Mouse (Mus musculus) lung, postnatal 0 days (tissue): ENCODE results near the gene Exosc2. TPM values are rescaled to one million over a fixed set of nuclear protein-coding genes. Genes with fewer than 3 reads are reported as not detected.

ENCODE experiments used
- ATAC-seq: fragments of 200-750 bp; cut with Nextera tagmentation; 2 replicates; pipeline ENCODE4 v1.8.0; 2017; ENCODE audit warnings: moderate library complexity
- DNase-seq: peaks from one replicate; pipeline ENCODE4 v3.0.0-alpha.2; 2016; ENCODE audit warnings: low spot score
- H3K27ac ChIP-seq: fragments of 300-500 bp; sonication (generic); 2 replicates; pipeline ENCODE4 v1.5.1; 2014; ENCODE audit warnings: antibody characterized with exemption, mild to moderate bottlenecking, low read length, mixed read lengths
- H3K27me3 ChIP-seq: fragments of 300-500 bp; sonication (generic); replicated peaks from 2 replicates; pipeline ENCODE4 v1.6.1; 2014; ENCODE audit warnings: low read length, mixed read lengths; ENCODE audit not compliant: insufficient read depth
- H3K36me3 ChIP-seq: fragments of 300-500 bp; sonication (generic); 2 replicates; pipeline ENCODE4 v1.6.1; 2014; ENCODE audit warnings: low read length, mixed read lengths; ENCODE audit not compliant: insufficient read depth
- H3K4me1 ChIP-seq: fragments of 300-500 bp; sonication (generic); 2 replicates; pipeline ENCODE4 v1.6.1; 2014; ENCODE audit warnings: antibody characterized with exemption, low read depth, low read length, mixed read lengths; ENCODE audit not compliant: insufficient read depth
- H3K4me2 ChIP-seq: fragments of 300-500 bp; sonication (generic); replicated peaks from 2 replicates; pipeline ENCODE4 v1.6.1; 2014; ENCODE audit warnings: low read depth, mild to moderate bottlenecking, low read length, moderate library complexity, mixed read lengths
- H3K4me3 ChIP-seq: fragments of 300-500 bp; sonication (generic); 2 replicates; pipeline ENCODE4 v1.5.1; 2014; ENCODE audit warnings: low read depth, low read length
- H3K9ac ChIP-seq: fragments of 300-500 bp; sonication (generic); replicated peaks from 2 replicates; pipeline ENCODE4 v1.6.1; 2014; ENCODE audit warnings: low read depth, mild to moderate bottlenecking
- H3K9me3 ChIP-seq: fragments of 300-500 bp; sonication (generic); 2 replicates; pipeline ENCODE4 v1.6.1; 2016; ENCODE audit warnings: low read length, mixed read lengths
- CTCF ChIP-seq: IDR thresholded peaks from 2 replicates; pipeline ENCODE4 v1.5.1; 2016; ENCODE audit warnings: antibody characterized with exemption, mild to moderate bottlenecking
- EP300 ChIP-seq: IDR thresholded peaks from 2 replicates; pipeline ENCODE4 v1.6.1; 2016; ENCODE audit warnings: antibody characterized with exemption, mild to moderate bottlenecking, control low read depth
- WGBS: fragments of 180-500 bp; shearing (Covaris S2); extraction: QIAGEN DNeasy Blood & Tissue Kit; methylation state at CpG from one replicate; pipeline ENCODE4 v1.1.7; 2014; 5-methylcytosine and 5-hydroxymethylcytosine counted together
- polyA plus RNA-seq: library from polyadenylated mRNA; unstranded; fragments of >200 nt; fragmentation: Nextera tagmentation; extraction: Ambion mirVana; gene quantifications from 2 replicates; pipeline ENCODE4 v1.2.1, GENCODE M21; 2015

The Exosc2 gene
- polyA plus RNA-seq, 1 experiment from 2014 or later: 17.7 TPM

DNA sequence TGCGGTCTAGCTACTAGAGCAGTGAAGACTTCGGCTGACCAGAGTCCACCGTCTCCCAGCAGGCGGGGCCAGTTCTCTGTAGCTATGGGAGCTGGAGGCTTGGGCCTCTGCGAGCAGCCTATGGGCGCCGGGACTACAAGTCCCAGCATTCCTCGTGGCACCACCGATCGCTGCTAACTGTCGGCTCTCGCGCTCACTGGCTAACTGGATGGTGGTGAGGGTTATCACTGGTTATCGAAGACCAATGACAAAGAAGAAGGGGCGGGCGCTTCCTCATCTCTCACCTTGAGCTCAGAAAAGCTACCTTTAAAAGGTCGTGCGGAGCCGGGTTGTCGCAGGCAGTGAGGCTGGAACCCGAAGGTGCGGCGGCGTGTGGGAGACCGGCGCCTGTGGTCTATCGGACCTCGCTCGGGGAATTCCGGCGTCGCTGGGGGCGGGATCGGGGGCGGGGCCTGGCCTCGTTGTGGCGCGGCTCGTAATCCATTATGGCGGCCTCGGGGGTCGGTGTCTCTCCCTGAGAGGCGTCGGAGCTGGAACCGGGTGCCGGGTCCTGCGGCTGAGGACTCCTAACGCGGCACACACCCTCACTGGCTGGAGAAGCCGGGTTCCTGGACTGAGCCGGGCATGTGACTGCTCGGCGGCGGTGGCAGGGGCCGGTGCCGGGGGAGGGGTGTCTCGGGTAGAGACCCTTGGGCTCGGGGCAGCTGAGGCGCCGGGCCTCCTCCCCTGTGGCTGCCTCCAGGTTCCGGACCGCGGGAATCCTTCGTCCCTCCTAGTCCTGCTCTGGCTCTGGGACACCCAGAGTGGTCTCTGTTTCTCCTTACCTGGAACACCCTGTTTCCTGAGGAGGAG is 17.8 kb downstream of the Exosc2 start, which contains the start of gene Abl1:
Abl1 (plus strand) TSS at position 303 of the 852 bp plus-strand sequence.
- Histone ChIP-seq H3K4me2 (peak within 1 kb of the TSS; percentile 92), H3K4me3 (peak within 1 kb of the TSS; percentile 94), H3K27me3 (no peaks in the 10 kb centered on the region), H3K9ac (peak within 1 kb of the TSS; percentile 95), H3K27ac (peak within 1 kb of the TSS; percentile 94), H3K36me3 (no peaks in the 10 kb centered on the region), H3K4me1 (peaks cover 3% of the 10 kb centered on the region; the same call in 1 of the 2 replicates), H3K9me3 (no peaks in the 10 kb centered on the region)
- peak; percentile 47; the same call in 1 of the 2 replicates for TF ChIP-seq EP300
- TF ChIP-seq CTCF: peak; percentile 65
- WGBS: under 1% methylated on average over 63 of the region's 64 CpGs
- ATAC-seq: peak; percentile 99
- peak; percentile 99 for DNase-seq

DNA sequence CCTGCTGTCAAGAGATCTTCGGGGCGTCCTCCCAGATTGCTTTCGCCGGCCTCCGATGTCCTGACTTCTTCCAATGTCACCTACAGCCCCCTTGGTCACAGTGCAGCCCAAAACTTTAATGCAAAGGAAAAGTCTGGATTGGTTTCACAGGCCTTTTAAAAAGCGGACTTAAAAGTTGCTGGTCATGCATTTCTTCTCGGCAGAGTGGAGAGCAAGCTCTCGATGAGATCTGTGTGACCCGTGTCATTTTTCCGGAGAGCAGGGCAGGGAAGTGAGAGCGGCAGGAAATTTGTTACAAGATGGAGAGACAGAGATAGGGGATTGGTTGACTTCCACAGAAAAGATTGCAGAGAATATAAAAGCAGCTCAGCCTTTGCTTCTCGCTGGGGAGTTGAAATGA is 18.5 kb downstream of the Exosc2 start:
- under 1% methylated on average over 12 of the region's 12 CpGs for WGBS
- DNase-seq: peak; percentile 45
- Histone ChIP-seq H3K36me3 (no peaks in the 10 kb centered on the region), H3K27me3 (no peaks in the 10 kb centered on the region), H3K27ac (peak overlapping the region; percentile 94), H3K9ac (peak overlapping the region; percentile 95), H3K4me3 (peak overlapping the region; percentile 94), H3K4me1 (peaks cover 3% of the 10 kb centered on the region; the same call in 1 of the 2 replicates), H3K9me3 (no peaks in the 10 kb centered on the region), H3K4me2 (peak overlapping the region; percentile 92)
- no peak for TF ChIP-seq CTCF
- ATAC-seq: no peak

DNA sequence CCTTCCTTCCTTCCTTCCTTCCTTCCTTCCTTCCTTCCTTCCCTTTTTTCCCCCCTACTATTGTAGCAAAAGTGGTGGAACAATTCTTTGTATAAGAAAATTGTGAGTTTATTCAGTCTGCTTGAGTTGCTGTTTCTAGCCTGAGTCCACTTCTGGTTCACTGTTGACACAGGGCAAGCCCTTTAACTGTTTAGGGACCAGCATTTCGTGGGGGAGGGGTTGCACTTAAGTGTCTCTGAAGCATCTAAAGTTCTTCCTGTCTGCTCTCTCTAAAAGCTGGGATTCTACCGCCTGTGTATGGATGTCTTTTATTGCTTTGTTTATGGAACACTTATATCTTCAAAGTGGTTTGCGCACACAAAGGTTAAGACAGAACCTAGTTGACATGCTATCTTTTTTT is 19.5 kb downstream of the Exosc2 start:
- Histone ChIP-seq H3K9ac (0 out of 2 replicates have a peak overlapping the region, but pooled peaks have one; percentile 95), H3K4me1 (peaks cover 3% of the 10 kb centered on the region; the same call in 1 of the 2 replicates), H3K9me3 (no peaks in the 10 kb centered on the region), H3K27me3 (no peaks in the 10 kb centered on the region), H3K27ac (peak overlapping the region; percentile 94; the same call in 1 of the 2 replicates), H3K4me2 (peak overlapping the region; percentile 92), H3K4me3 (peak overlapping the region; percentile 94), H3K36me3 (no peaks in the 10 kb centered on the region)
- WGBS: 19% methylated on average over 3 of the region's 3 CpGs
- ATAC-seq (no peak), DNase-seq (peak; percentile 55)
- no peak for TF ChIP-seq EP300
- no peak for TF ChIP-seq CTCF

DNA sequence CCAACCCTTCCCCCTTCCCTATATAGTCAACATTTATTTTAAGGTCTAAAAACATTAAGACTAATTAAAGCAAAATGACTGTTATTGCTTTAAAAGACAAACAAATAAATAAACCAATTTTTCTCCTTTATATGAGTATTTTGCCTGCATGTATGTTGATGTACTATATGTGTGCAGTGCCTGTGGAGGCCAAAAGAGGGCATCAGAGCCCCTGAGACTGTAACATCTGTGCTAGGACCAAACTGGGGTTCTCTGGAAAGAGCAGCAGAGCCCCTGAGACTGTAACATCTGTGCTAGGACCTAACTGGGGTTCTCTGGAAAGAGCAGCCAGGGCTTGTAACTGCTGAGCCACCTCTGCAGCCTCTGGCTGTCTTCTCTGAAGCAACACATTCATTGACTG is 27.7 kb downstream of the Exosc2 start:
- no peak for ATAC-seq
- H3K4me3 ChIP-seq: no peak overlapping the region
- DNase-seq: peak; percentile 30
- no peaks in the 10 kb centered on the region for H3K36me3 ChIP-seq
- no peak overlapping the region for H3K4me2 ChIP-seq
- H3K4me1 ChIP-seq: no peaks in the 10 kb centered on the region
- TF ChIP-seq CTCF (peak; percentile 61), EP300 (no peak)
- H3K27ac ChIP-seq: no peak overlapping the region
- no peaks in the 10 kb centered on the region for H3K27me3 ChIP-seq
- H3K9me3 ChIP-seq: no peaks in the 10 kb centered on the region
- no peak overlapping the region for H3K9ac ChIP-seq

DNA sequence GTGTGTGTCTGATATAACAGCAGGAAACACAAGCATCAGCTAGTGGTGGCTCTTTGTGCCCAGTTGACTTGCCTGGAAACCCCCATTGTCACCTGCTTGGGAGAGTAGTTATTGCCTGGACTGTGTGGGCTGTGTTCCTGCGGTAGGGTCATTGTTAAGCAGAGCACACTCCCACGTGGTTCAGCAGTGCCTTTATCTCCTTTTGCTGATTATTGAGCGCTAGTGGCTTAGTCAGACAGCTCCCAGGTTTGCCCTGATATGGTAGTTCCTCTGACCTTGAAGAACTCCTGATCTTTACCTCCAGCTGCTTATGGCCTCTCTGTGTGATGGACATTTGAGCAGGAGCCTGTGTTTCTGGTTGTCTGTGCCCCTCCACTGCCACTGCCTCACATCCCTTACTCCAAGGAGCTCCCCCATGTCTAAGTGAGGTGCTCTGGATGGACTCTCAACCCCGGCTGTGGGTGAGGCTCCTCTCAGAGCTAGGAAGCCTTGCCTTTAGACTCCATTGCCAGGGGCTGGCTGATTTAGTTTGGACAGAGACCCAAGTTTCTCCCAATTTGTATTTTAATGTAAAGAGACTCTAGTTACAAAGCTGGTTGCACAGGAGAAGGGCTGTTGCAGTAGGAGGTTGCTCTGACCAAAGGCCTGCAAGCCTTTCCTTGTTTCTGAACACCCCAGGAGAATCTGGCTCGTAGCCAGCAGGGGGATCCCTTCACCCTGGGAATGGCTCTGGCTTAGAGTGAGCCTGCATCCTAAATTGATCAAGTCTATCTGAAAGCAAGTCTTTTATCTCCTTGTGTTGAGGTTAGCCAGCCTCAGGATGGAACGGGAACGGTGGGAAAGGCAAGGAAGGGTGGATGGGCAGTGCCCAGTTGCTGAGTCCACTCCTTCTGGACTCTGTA is 30.3 kb downstream of the Exosc2 start:
- no peaks in the 10 kb centered on the region for H3K27me3 ChIP-seq
- H3K4me2 ChIP-seq: no peak overlapping the region
- H3K4me1 ChIP-seq: no peaks in the 10 kb centered on the region
- H3K4me3 ChIP-seq: no peak overlapping the region
- no peak for DNase-seq
- H3K36me3 ChIP-seq: no peaks in the 10 kb centered on the region
- WGBS: 55% methylated on average over 7 of the region's 7 CpGs
- no peak overlapping the region for H3K9ac ChIP-seq
- H3K9me3 ChIP-seq: no peaks in the 10 kb centered on the region
- no peak for ATAC-seq
- no peak for TF ChIP-seq EP300
- TF ChIP-seq CTCF: no peak
- H3K27ac ChIP-seq: no peak overlapping the region

DNA sequence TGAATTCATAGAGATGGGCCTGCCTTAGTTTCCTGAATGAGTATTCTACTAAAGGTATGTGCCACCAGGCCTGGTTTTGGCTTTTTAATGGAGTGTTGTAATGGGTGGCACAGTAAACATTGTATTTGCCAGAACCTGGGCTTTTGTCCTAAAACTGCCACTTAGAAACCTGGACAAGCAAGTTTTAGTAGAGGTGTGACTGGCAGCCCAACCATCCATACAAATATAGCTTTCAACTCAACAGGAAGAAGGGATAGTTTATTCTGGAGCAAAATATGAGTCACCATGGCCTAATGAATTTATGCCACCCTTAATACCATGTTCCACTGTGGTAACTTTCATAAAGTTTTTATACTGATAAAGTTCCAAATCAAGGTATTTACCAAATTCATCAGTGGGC is 32.7 kb downstream of the Exosc2 start:
- Histone ChIP-seq H3K4me1 (no peaks in the 10 kb centered on the region), H3K27ac (no peak overlapping the region)
- peak; percentile 52 for ATAC-seq

More for the DNA sequence above, 32.7 kb downstream of the Exosc2 start:
- no peak overlapping the region for H3K9ac ChIP-seq
- TF ChIP-seq EP300: no peak
- no peak for TF ChIP-seq CTCF
- no peaks in the 10 kb centered on the region for H3K36me3 ChIP-seq
- peak; percentile 65 for DNase-seq
- no peaks in the 10 kb centered on the region for H3K27me3 ChIP-seq
- H3K4me2 ChIP-seq: no peak overlapping the region
- no peak overlapping the region for H3K4me3 ChIP-seq
- H3K9me3 ChIP-seq: no peaks in the 10 kb centered on the region
